Mouse (Mus musculus) neural tube, postnatal 0 days (tissue): ENCODE results near the gene Gipr. TPM values are rescaled to one million over a fixed set of nuclear protein-coding genes. Genes with fewer than 3 reads are reported as not detected.

Experiments
- microRNA counts: library from miRNA; unstranded; fragments of <30 nt; microRNA quantifications from one replicate; lab custom pipeline; 2015
- microRNA-seq: library from miRNA; unstranded; fragments of <30 nt; microRNA quantifications from one replicate; pipeline ENCODE4, GENCODE M21; 2016
- polyA plus RNA-seq: library from polyadenylated mRNA; unstranded; fragments of >200 nt; fragmentation: Nextera tagmentation; extraction: Ambion mirVana; gene quantifications from 2 replicates; pipeline ENCODE4 v1.2.1, GENCODE M21; 2015

The Gipr gene
- polyA plus RNA-seq: 0.84 and 1.1 TPM in 2 replicates

GRCm38 (mm10) chr7:19165656-19166423 lies at the start of gene Gipr:
Gene Gipr (minus strand): TSS chr7:19166127.

GRCm38 (mm10) chr7:19211996-19212755 lies 46.2 kb upstream of the Gipr start, which contains the start of gene Gpr4:
Gene Gpr4 (plus strand): TSS chr7:19212538.

GRCm38 (mm10) chr7:19175708-19176515 lies 10.0 kb upstream of the Gipr start, which contains the start of gene Eml2:
Gene Eml2 (plus strand): TSS chr7:19176421.

GRCm38 (mm10) chr7:19149626-19150025 lies 16.3 kb downstream of the Gipr start, which contains the start of gene Snrpd2:
Gene Snrpd2 (plus strand): TSS chr7:19149722.

GRCm38 (mm10) chr7:19148875-19149541 lies 16.9 kb downstream of the Gipr start, which contains the start of gene Qpctl:
Gene Qpctl (minus strand): TSS chr7:19149291.

GRCm38 (mm10) chr7:19119631-19120429 lies 46.1 kb downstream of the Gipr start, which contains the start of gene Fbxo46:
Gene Fbxo46 (plus strand): TSS chr7:19119859.

GRCm38 (mm10) chr7:19118028-19118771 lies 47.7 kb downstream of the Gipr start, which contains the start of gene Gm4969:
Gene Gm4969 (minus strand): TSS chr7:19118368.

MicroRNA genes within 50 kb of the gene (microRNA counts, 519-probe panel; counts per million panel counts)
- 40.5 counts per million for microRNA mmu-miR-330 (lab: Ali Mortazavi, UCI)

Small RNA genes lying within 50 kb of the gene (microRNA-seq; reads per million reads assigned to microRNA genes)
- 689 reads per million, percentile 71 among the genes with 10 or more reads in this experiment for gene Mir330

Other genes with a start within 250 kb of the Gipr start
- 9.7 and 10.6 TPM in 2 replicates for gene Nova2, start 240.2 kb downstream of the Gipr start, polyA plus RNA-seq
- 0.90 and 1.1 TPM in 2 replicates for gene Nanos2, start 178.7 kb downstream of the Gipr start, polyA plus RNA-seq
- 12.1 and 12.5 TPM in 2 replicates for gene Mypop, start 174.9 kb downstream of the Gipr start, polyA plus RNA-seq
- gene Irf2bp1, start 162.1 kb downstream of the Gipr start, polyA plus RNA-seq: 29.7 and 30.6 TPM in 2 replicates
- not detected in 2 replicates for gene Foxa3, start 142.6 kb downstream of the Gipr start, polyA plus RNA-seq
- 18.4 and 21.6 TPM in 2 replicates for gene Sympk, start 141.8 kb downstream of the Gipr start, polyA plus RNA-seq
- 0.35 and 0.36 TPM in 2 replicates for gene Rsph6a, start 111.4 kb downstream of the Gipr start, polyA plus RNA-seq
- gene Dmwd, start 89.9 kb downstream of the Gipr start, polyA plus RNA-seq: 48.3 and 65.5 TPM in 2 replicates
- 7.8 TPM in 2 replicates for gene Dmpk, start 82.3 kb downstream of the Gipr start, polyA plus RNA-seq
- gene Six5, start 71.5 kb downstream of the Gipr start, polyA plus RNA-seq: 1.9 and 2.0 TPM in 2 replicates
- gene Gm4969, start 47.8 kb downstream of the Gipr start, polyA plus RNA-seq: 6.2 and 6.3 TPM in 2 replicates
- gene Fbxo46, start 46.3 kb downstream of the Gipr start, polyA plus RNA-seq: 10.3 and 11.0 TPM in 2 replicates
- 25.2 and 26.6 TPM in 2 replicates for gene Qpctl, start 16.8 kb downstream of the Gipr start, polyA plus RNA-seq
- gene Snrpd2, start 16.4 kb downstream of the Gipr start, polyA plus RNA-seq: 115 and 116 TPM in 2 replicates
- gene Eml2, start 10.3 kb upstream of the Gipr start, polyA plus RNA-seq: 26.8 and 28.3 TPM in 2 replicates
- 5.1 and 5.6 TPM in 2 replicates for gene Gpr4, start 46.4 kb upstream of the Gipr start, polyA plus RNA-seq
- gene Opa3, start 62.2 kb upstream of the Gipr start, polyA plus RNA-seq: 33.3 and 38.2 TPM in 2 replicates
- gene Vasp, start 105.7 kb upstream of the Gipr start, polyA plus RNA-seq: 31.8 and 36.1 TPM in 2 replicates
- gene Ppm1n, start 113.9 kb upstream of the Gipr start, polyA plus RNA-seq: 1.1 and 2.7 TPM in 2 replicates
- 119 and 126 TPM in 2 replicates for gene Rtn2, start 116.5 kb upstream of the Gipr start, polyA plus RNA-seq
- gene Fosb, start 143.9 kb upstream of the Gipr start, polyA plus RNA-seq: 0.13 and 0.23 TPM in 2 replicates
- 72.6 and 76.5 TPM in 2 replicates for gene Ercc1, start 178.7 kb upstream of the Gipr start, polyA plus RNA-seq
- 19.8 and 23.3 TPM in 2 replicates for gene Cd3eap, start 193.4 kb upstream of the Gipr start, polyA plus RNA-seq
- gene Ppp1r13l, start 193.6 kb upstream of the Gipr start, polyA plus RNA-seq: 1.0 and 1.2 TPM in 2 replicates
- 13.1 and 15.2 TPM in 2 replicates for gene Ercc2, start 215.9 kb upstream of the Gipr start, polyA plus RNA-seq
- gene Klc3, start 238.0 kb upstream of the Gipr start, polyA plus RNA-seq: 1.0 and 1.9 TPM in 2 replicates
- gene Ckm, start 238.6 kb upstream of the Gipr start, polyA plus RNA-seq: 5.1 and 5.3 TPM in 2 replicates